Mouse (Mus musculus) midbrain, postnatal 0 days (tissue): ENCODE results near the gene Klhl23. TPM values are rescaled to one million over a fixed set of nuclear protein-coding genes. Genes with fewer than 3 reads are reported as not detected.

Source experiments
- ATAC-seq: fragments of 200-750 bp; cut with Nextera tagmentation; 2 replicates; pipeline ENCODE4 v1.8.0; 2017; ENCODE audit warnings: moderate number of reproducible peaks, mild to moderate bottlenecking, moderate TSS enrichment, moderate library complexity; ENCODE audit not compliant: low FRiP score
- DNase-seq: peaks from one replicate; pipeline ENCODE4 v3.0.0-alpha.2; 2015; ENCODE audit warnings: low spot score
- H3K27ac ChIP-seq: fragments of 300-500 bp; sonication (generic); 2 replicates; pipeline ENCODE4 v1.5.1; 2014; ENCODE audit warnings: low read depth, mild to moderate bottlenecking, low read length, mixed read lengths
- H3K27me3 ChIP-seq: fragments of 300-500 bp; sonication (generic); 2 replicates; pipeline ENCODE4 v1.6.1; 2014; ENCODE audit warnings: low read length, control low read depth, mixed read lengths; ENCODE audit not compliant: insufficient read depth
- H3K36me3 ChIP-seq: fragments of 300-500 bp; sonication (generic); 2 replicates; pipeline ENCODE4 v1.6.1; 2014; ENCODE audit warnings: low read length, control low read depth, mixed read lengths; ENCODE audit not compliant: insufficient read depth
- H3K4me1 ChIP-seq: fragments of 300-500 bp; sonication (generic); 2 replicates; pipeline ENCODE4 v1.6.1; 2014; ENCODE audit warnings: mild to moderate bottlenecking, control low read depth, antibody characterized with exemption, low read length, mixed read lengths; ENCODE audit not compliant: insufficient read depth
- H3K4me2 ChIP-seq: fragments of 300-500 bp; sonication (generic); 2 replicates; pipeline ENCODE4 v1.6.1; 2014; ENCODE audit warnings: low read depth, mild to moderate bottlenecking, low read length, mixed read lengths; ENCODE audit not compliant: poor library complexity, severe bottlenecking
- H3K4me3 ChIP-seq: fragments of 300-500 bp; sonication (generic); 2 replicates; pipeline ENCODE4 v1.5.1; 2014; ENCODE audit warnings: low read depth, mild to moderate bottlenecking, low read length, moderate library complexity
- H3K9ac ChIP-seq: fragments of 300-500 bp; sonication (generic); replicated peaks from 2 replicates; pipeline ENCODE4 v1.6.1; 2014; ENCODE audit warnings: mild to moderate bottlenecking, low read length, moderate library complexity, mixed read lengths; ENCODE audit not compliant: poor library complexity, severe bottlenecking
- H3K9me3 ChIP-seq: fragments of 300-500 bp; sonication (generic); 2 replicates; pipeline ENCODE4 v1.6.1; 2016; ENCODE audit warnings: low read length, control low read depth
- CTCF ChIP-seq: IDR thresholded peaks from 2 replicates; pipeline ENCODE4 v1.5.1; 2016; ENCODE audit warnings: antibody characterized with exemption, mild to moderate bottlenecking
- WGBS: fragments of 180-500 bp; shearing (Covaris S2); extraction: QIAGEN DNeasy Blood & Tissue Kit; methylation state at CpG from one replicate; pipeline ENCODE4 v1.1.7; 2014; 5-methylcytosine and 5-hydroxymethylcytosine counted together
- polyA plus RNA-seq: library from polyadenylated mRNA; unstranded; fragments of >200 nt; fragmentation: Nextera tagmentation; extraction: Ambion mirVana; gene quantifications from 2 replicates; pipeline ENCODE4 v1.2.1, GENCODE M21; 2015
- total RNA-seq: library from RNA; depleted of rRNA; stranded (reverse); fragments of >200 nt; gene quantifications from 2 replicates; pipeline ENCODE4 v1.2.3, GENCODE M21; 2014

Klhl23 gene
- total and polyA plus RNA-seq, 2 experiments from 2014 or later: 99.2 to 147 TPM

- H3K4me1 ChIP-seq: peaks cover 17% of the 10 kb centered on the region
These were observed 4.6 kb downstream of the Klhl23 start for GRCm38 (mm10) chr2:69826380-69826779.

GRCm38 (mm10) chr2:69828031-69828430 lies 6.3 kb downstream of the Klhl23 start:
- Histone ChIP-seq H3K4me1 (peaks cover 13% of the 10 kb centered on the region), H3K27me3 (no peaks in the 10 kb centered on the region), H3K9ac (0 out of 2 replicates have a peak overlapping the region, but pooled peaks have one; percentile 2), H3K36me3 (peaks cover 15% of the 10 kb centered on the region), H3K4me3 (no peak overlapping the region), H3K4me2 (no peak overlapping the region), H3K27ac (no peak overlapping the region), H3K9me3 (no peaks in the 10 kb centered on the region)
- 38% methylated on average over 7 of the region's 7 CpGs for whole genome bisulfite sequencing
- no peak for TF ChIP-seq CTCF
- DNase-seq (no peak), ATAC-seq (no peak)

More at GRCm38 (mm10) chr2:69826380-69826779, 4.6 kb downstream of the Klhl23 start:
- Histone ChIP-seq H3K9me3 (no peaks in the 10 kb centered on the region), H3K27me3 (no peaks in the 10 kb centered on the region), H3K4me3 (no peak overlapping the region; the same call in 1 of the 2 replicates), H3K27ac (peak overlapping the region; percentile 67; the same call in 1 of the 2 replicates), H3K9ac (no peak overlapping the region), H3K4me2 (no peak overlapping the region), H3K36me3 (peaks cover 12% of the 10 kb centered on the region)
- DNase-seq (peak; percentile 54), ATAC-seq (no peak)
- no peak for TF ChIP-seq CTCF
- WGBS: 36% methylated on average over 2 of the region's 2 CpGs

GRCm38 (mm10) chr2:69829680-69830079 lies 7.9 kb downstream of the Klhl23 start:
- 94% methylated on average over 2 of the region's 2 CpGs for WGBS
- H3K4me3 ChIP-seq: no peak overlapping the region
- TF ChIP-seq CTCF: no peak

GRCm38 (mm10) chr2:69830116-69830515 lies 8.4 kb downstream of the Klhl23 start:
- Histone ChIP-seq H3K4me3 (no peak overlapping the region), H3K9me3 (no peaks in the 10 kb centered on the region), H3K27ac (no peak overlapping the region), H3K4me2 (no peak overlapping the region), H3K4me1 (peaks cover 5% of the 10 kb centered on the region), H3K27me3 (no peaks in the 10 kb centered on the region), H3K36me3 (peaks cover 26% of the 10 kb centered on the region), H3K9ac (no peak overlapping the region)
- ATAC-seq: no peak
- WGBS: 90% methylated on average over 8 of the region's 8 CpGs
- no peak for DNase-seq
- no peak for TF ChIP-seq CTCF

More at GRCm38 (mm10) chr2:69829680-69830079, 7.9 kb downstream of the Klhl23 start:
- no peak for DNase-seq
- Histone ChIP-seq H3K27ac (no peak overlapping the region), H3K9ac (no peak overlapping the region), H3K27me3 (no peaks in the 10 kb centered on the region), H3K36me3 (peaks cover 26% of the 10 kb centered on the region), H3K9me3 (no peaks in the 10 kb centered on the region), H3K4me2 (no peak overlapping the region), H3K4me1 (peaks cover 9% of the 10 kb centered on the region)
- no peak for ATAC-seq

GRCm38 (mm10) chr2:69837244-69837967 lies 15.7 kb downstream of the Klhl23 start:
- Histone ChIP-seq H3K9ac (no peak overlapping the region), H3K36me3 (peaks cover 17% of the 10 kb centered on the region), H3K4me3 (no peak overlapping the region), H3K27ac (no peak overlapping the region), H3K9me3 (no peaks in the 10 kb centered on the region), H3K4me1 (no peaks in the 10 kb centered on the region), H3K4me2 (no peak overlapping the region), H3K27me3 (no peaks in the 10 kb centered on the region)
- DNase-seq (no peak), ATAC-seq (no peak)
- 68% methylated on average over 6 of the region's 7 CpGs for WGBS
- TF ChIP-seq CTCF: no peak

GRCm38 (mm10) chr2:69837996-69838395 lies 16.3 kb downstream of the Klhl23 start:
- Histone ChIP-seq H3K4me2 (no peak overlapping the region), H3K4me1 (no peaks in the 10 kb centered on the region), H3K9ac (no peak overlapping the region), H3K9me3 (no peaks in the 10 kb centered on the region), H3K4me3 (no peak overlapping the region), H3K27me3 (no peaks in the 10 kb centered on the region), H3K27ac (no peak overlapping the region), H3K36me3 (peaks cover 15% of the 10 kb centered on the region)
- ATAC-seq: no peak
- DNase-seq: no peak
- WGBS: 23% methylated on average over 3 of the region's 3 CpGs
- TF ChIP-seq CTCF: no peak
